Mouse (Mus musculus): ENCODE results near the gene Pkp4.
"Not testable (repeated sequence)": the region's sequence is repeated elsewhere in the genome, so short reads cannot be mapped to it uniquely, and the experiment has no call there.

The Pkp4 gene

GRCm38 (mm10) chr2:59340878-59341277 lies 180.2 kb downstream of the Pkp4 start:
- DNase-seq = no peak

- no peak for DNase-seq
Measured at GRCm38 (mm10) chr2:59342591-59343210, 182.1 kb downstream of the Pkp4 start.

- no peak for DNase-seq
Measured at GRCm38 (mm10) chr2:59343834-59344233, 183.2 kb downstream of the Pkp4 start.

GRCm38 (mm10) chr2:59344699-59345098 lies 184.0 kb downstream of the Pkp4 start:
- peak; percentile 93 for DNase-seq

- DNase-seq = peak; percentile 52
Measured at GRCm38 (mm10) chr2:59345141-59345839, 184.6 kb downstream of the Pkp4 start.

- DNase-seq = peak; percentile 78
Measured at GRCm38 (mm10) chr2:59346443-59346842, 185.8 kb downstream of the Pkp4 start.

GRCm38 (mm10) chr2:59348585-59348984 lies 187.9 kb downstream of the Pkp4 start:
- no peak for DNase-seq

GRCm38 (mm10) chr2:59350094-59350493 lies 189.4 kb downstream of the Pkp4 start:
- DNase-seq = no peak

GRCm38 (mm10) chr2:59351303-59352099 lies 190.9 kb downstream of the Pkp4 start:
- no peak for DNase-seq

GRCm38 (mm10) chr2:59353821-59354220 lies 193.2 kb downstream of the Pkp4 start:
- no peak for DNase-seq

- DNase-seq = no peak
Measured at GRCm38 (mm10) chr2:59355531-59356289, 195.1 kb downstream of the Pkp4 start.

- DNase-seq = no peak
Measured at GRCm38 (mm10) chr2:59359760-59360342, 199.2 kb downstream of the Pkp4 start.

GRCm38 (mm10) chr2:59361350-59361780 lies 200.7 kb downstream of the Pkp4 start:
- DNase-seq = no peak

GRCm38 (mm10) chr2:59364156-59364842 lies 203.6 kb downstream of the Pkp4 start:
- DNase-seq = no peak

GRCm38 (mm10) chr2:59367191-59367590 lies 206.5 kb downstream of the Pkp4 start:
- no peak for DNase-seq

- DNase-seq = no peak
Measured at GRCm38 (mm10) chr2:59373113-59373512, 212.5 kb downstream of the Pkp4 start.

- DNase-seq = no peak
Measured at GRCm38 (mm10) chr2:59378096-59378495, 217.4 kb downstream of the Pkp4 start.

- DNase-seq = not testable (repeated sequence)
Measured at GRCm38 (mm10) chr2:59378861-59379260, 218.2 kb downstream of the Pkp4 start.

- DNase-seq = no peak
Measured at GRCm38 (mm10) chr2:59383231-59383630, 222.6 kb downstream of the Pkp4 start.

- no peak for DNase-seq
Measured at GRCm38 (mm10) chr2:59383852-59384776, 223.5 kb downstream of the Pkp4 start.

All from cerebellum, adult 11-12 months (tissue).